Mouse (Mus musculus): ENCODE results near the gene Kpna4. TPM values are rescaled to one million over a fixed set of nuclear protein-coding genes. Genes with fewer than 3 reads are reported as not detected.

The Kpna4 gene
- 166 TPM for polyA plus RNA-seq (2017; shearing (Covaris generic))

DNA sequence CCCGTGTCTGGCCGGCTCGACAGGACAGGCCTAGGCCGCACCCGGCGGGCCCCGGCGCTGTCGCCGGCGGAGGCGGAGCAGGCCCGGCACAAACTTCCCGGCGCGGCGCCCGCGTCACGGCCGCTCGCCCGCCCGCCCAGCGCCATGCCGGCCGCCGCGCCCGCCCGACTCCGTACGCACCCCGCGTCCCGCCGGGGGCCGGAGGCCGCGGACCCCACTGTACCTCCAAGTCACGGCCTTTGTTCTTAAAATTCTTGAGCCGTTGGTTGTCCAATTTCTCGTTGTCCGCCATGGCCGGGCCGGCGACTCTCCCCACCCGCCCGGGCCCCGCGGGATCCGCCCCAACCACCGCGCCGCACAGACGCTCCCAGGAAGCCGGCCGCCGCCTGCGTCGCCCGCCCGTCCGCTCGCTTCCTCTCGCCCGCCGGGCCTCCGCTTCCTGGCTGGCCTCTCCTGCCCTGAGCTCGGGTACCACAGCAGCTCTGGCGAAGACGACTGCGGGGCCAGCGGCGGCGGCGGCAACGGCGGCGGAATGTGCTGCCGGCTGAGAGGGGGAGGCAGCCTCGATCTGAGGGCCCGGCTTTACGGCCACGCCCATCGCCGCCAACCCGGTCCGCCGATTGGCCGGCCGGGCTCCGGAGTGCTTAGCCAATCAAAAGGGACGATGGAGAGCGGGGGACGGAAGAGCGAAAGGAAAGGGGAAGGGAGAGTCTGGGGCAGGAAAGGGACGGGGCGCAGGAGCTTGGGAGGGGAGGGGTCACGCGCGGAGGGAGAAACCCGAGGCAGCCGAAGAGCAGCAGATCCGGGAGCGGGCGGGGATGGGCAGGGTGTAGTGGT, at the start of gene Kpna4:
Gene Kpna4 (minus strand): TSS at position 605 of the 837 bp plus-strand sequence.

GRCm38 (mm10) chr3:69044645-69045399, 82.1 kb downstream of the Kpna4 start, which contains the start of gene Trim59:
Gene Trim59 (minus strand): TSS chr3:69044755.

Other genes with a start within 250 kb of the Kpna4 start
- 235 TPM for gene Ift80, start 122.5 kb downstream of the Kpna4 start, polyA plus RNA-seq (2017; shearing (Covaris generic))
- gene Smc4, start 122.4 kb downstream of the Kpna4 start, polyA plus RNA-seq (2017; shearing (Covaris generic)), result 831 TPM
- gene Trim59, start 82.4 kb downstream of the Kpna4 start, polyA plus RNA-seq (2017; shearing (Covaris generic)), result 278 TPM
- 0.19 TPM for gene Arl14, start 95.3 kb upstream of the Kpna4 start, polyA plus RNA-seq (2017; shearing (Covaris generic))
- gene Ppm1l, start 189.7 kb upstream of the Kpna4 start, polyA plus RNA-seq (2017; shearing (Covaris generic)), result 9.6 TPM